Mouse (Mus musculus): ENCODE measurements around the gene Atp6v1g1.

Atp6v1g1 gene

GRCm38 (mm10) chr4:63544494-63545230, at the start of gene Atp6v1g1:
TSS of gene Atp6v1g1 (plus strand) at chr4:63544772.
- DNase-seq (ENCODE audit: low spot score) = peak; percentile 91

- DNase-seq (ENCODE audit: low spot score) = no peak
These were observed 49.3 kb upstream of the Atp6v1g1 start for GRCm38 (mm10) chr4:63494967-63495914.

GRCm38 (mm10) chr4:63495915-63496278, 48.7 kb upstream of the Atp6v1g1 start, which contains the start of gene Whrn:
TSS of gene Whrn (minus strand) at chr4:63495991.
- DNase-seq (ENCODE audit: low spot score) = no peak

- DNase-seq (ENCODE audit: low spot score) = no peak
These were observed 48.3 kb upstream of the Atp6v1g1 start for GRCm38 (mm10) chr4:63496312-63496711.

GRCm38 (mm10) chr4:63498346-63498745, 46.2 kb upstream of the Atp6v1g1 start:
- DNase-seq (ENCODE audit: low spot score) = no peak

GRCm38 (mm10) chr4:63501050-63501449, 43.5 kb upstream of the Atp6v1g1 start:
- no peak for DNase-seq (ENCODE audit: low spot score)

DNA sequence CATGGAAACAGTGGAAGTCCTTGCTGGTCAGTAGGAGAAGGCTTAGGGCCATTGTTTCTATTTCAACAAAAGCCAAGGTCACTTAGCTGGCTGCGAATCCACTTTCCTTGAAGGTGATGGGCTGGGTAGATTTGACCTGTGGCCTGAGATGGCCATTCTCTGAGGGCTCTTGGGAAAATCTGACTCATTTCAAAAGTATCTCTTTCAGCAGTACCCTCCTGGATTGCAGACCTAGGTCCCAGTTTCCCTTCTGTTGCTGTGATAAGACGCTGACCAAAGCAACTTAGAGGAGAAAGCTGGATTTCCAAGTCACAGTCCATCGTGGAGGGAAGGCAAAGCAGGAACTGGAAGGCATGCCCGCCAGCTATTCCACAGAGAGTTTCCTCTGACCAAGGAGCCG, 40.6 kb upstream of the Atp6v1g1 start:
- DNase-seq (ENCODE audit: low spot score) = no peak

DNA sequence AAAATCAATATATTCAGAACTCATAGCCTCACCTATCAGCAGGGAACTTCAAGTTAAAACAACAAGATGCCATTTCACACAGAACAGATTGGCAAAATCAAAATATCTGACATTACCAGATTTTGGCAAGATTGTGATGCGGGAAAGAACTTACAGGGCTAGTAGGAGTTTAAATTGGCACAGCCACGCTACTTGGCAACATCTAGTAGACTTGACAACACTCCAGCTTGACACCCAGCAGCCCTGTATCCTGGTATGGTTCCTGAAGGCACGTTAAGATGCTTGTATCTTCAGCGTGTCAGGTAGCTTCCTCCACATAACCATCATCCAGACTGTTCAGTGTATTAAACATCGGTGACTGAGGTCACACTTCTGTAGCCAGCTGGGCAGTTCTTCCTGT, 37.1 kb upstream of the Atp6v1g1 start:
- no peak for DNase-seq (ENCODE audit: low spot score)

GRCm38 (mm10) chr4:63508232-63508631, 36.3 kb upstream of the Atp6v1g1 start:
- DNase-seq (ENCODE audit: low spot score) = no peak

DNA sequence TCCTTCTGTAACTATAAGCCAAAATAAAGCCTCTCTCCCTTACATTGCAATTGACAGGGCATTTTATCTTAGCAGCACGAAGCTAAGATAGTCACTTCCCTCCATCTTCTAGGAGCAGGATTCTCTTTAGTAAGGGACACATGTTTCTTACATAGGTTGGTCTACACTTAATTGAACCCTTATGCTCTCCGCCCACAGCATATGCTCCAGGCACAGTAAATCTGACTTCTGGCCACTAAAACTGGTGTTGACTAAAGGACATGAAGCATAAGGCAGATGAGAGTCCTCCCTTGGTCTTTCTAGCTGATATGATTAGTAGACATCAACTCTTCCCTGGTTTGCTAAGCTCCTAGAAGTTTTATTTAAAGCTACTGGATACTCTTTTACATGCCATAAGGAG, 31.7 kb upstream of the Atp6v1g1 start:
- DNase-seq (ENCODE audit: low spot score) = no peak

- DNase-seq (ENCODE audit: low spot score) = no peak
These were observed 30.1 kb upstream of the Atp6v1g1 start for GRCm38 (mm10) chr4:63514454-63514984.

- DNase-seq (ENCODE audit: low spot score) = no peak
These were observed 29.6 kb upstream of the Atp6v1g1 start for GRCm38 (mm10) chr4:63515021-63515420.

DNA sequence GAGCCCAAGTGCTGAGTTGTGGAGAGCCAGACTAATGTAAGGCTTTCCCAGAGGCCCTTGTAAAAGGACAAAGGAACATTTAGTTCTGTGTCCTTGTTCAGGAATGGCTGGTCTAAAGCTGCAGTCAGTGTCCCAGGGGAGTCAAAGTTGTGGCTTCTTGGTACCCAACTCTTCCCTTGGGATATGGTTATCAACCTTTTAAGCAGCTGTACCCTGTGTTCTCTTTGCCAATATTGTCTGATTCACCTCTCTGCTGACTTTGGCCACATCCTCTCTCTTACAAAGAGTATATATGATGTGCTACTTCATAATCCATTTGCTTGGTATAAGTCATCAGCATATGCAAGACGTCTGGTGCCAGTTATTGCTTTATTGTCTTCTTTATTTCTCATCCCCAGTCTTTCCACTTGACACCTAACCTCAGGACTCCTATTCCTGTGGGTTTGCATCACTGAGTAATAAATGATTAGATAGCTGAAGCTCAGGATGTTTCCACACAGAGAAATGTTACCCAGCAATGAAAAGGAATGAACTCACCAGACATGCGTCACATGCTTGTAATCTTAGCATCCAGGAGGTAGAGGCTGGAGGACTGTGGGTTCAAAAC, 22.7 kb upstream of the Atp6v1g1 start:
- DNase-seq (ENCODE audit: low spot score) = no peak

GRCm38 (mm10) chr4:63525514-63525913, 19.1 kb upstream of the Atp6v1g1 start:
- DNase-seq (ENCODE audit: low spot score) = no peak

GRCm38 (mm10) chr4:63528946-63529345, 15.6 kb upstream of the Atp6v1g1 start:
- DNase-seq (ENCODE audit: low spot score) = no peak

GRCm38 (mm10) chr4:63530409-63530808, 14.2 kb upstream of the Atp6v1g1 start:
- DNase-seq (ENCODE audit: low spot score) = no peak

DNA sequence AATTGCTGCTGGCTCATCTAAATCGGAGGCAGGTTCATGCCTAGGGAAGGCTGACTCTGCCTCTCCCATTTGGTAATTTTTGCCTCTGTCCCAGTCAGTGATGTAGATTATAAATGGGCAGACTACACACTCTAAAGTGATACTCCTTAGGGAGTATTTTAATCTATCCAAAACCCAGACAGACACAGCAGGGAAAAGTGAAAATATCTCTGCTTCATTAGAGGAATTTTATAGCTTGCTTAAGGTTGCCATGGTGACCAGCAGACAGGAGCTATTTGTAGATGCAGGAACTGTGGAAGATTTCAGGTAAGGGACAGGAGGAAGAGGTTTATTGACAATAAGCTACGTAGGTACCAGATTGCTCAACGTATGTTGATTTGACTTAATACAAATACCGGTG, 7.0 kb upstream of the Atp6v1g1 start:
- no peak for DNase-seq (ENCODE audit: low spot score)

GRCm38 (mm10) chr4:63542209-63542608, 2.4 kb upstream of the Atp6v1g1 start:
- no peak for DNase-seq (ENCODE audit: low spot score)

DNA sequence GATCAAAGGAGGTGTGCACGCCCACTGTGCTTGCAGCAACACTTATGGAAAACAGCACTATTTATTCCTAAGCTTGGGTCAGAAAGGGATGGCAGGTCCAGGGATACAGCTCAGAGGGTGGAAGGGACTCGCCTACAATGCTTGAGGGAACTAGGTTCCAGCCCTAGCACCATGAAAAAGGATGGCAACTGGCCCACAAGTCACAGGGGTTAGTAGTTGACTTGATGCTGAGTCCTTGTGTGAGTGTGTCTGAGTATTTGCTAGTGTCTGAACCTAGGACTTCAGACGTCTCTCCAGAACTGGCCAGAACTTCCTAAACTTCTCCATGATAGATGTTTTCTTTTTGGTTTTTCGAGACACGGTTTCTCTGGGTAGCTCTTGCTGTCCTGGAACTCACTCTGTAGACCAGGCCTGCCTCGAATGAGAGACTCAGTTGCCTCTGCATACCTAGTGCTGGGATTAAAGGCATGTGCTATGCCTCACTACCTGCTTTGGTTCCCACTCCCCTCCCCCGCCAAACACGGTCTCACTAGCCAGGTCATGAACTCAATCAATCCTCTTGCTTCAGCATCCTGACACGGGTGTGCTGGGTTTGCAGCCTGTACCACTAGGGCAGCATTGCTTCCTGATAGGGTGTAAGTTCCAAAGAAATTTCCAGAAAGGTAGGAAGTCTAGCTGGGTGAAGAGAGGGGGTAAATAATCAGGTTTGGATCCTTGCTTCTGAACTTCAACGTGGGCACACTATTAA, 652 bp upstream of the Atp6v1g1 start:
- DNase-seq (ENCODE audit: low spot score) = no peak

- no peak for DNase-seq (ENCODE audit: low spot score)
These were observed 823 bp downstream of the Atp6v1g1 start for GRCm38 (mm10) chr4:63545231-63545958.

All from left cerebral cortex, adult 11 months (tissue).